Mouse (Mus musculus): ENCODE results near the gene Gm45711. TPM values are rescaled to one million over a fixed set of nuclear protein-coding genes. Genes with fewer than 3 reads are reported as not detected.

The Gm45711 gene
- polyA plus RNA-seq, 1 experiment from 2014 or later = not detected

- H3K36me3 ChIP-seq = peaks cover 10% of the 10 kb centered on the region
- no peaks in the 10 kb centered on the region for H3K27me3 ChIP-seq (ENCODE audit: insufficient read depth, poor library complexity, severe bottlenecking)
- H3K4me3 ChIP-seq = peak within 1 kb of the TSS; percentile 91
- H3K27ac ChIP-seq = peak within 1 kb of the TSS; percentile 90
- peaks cover 35% of the 10 kb centered on the region for H3K4me1 ChIP-seq (replicated peaks)
- WGBS = under 1% methylated on average over 28 of the region's 28 CpGs
- no peaks in the 10 kb centered on the region for H3K9me3 ChIP-seq
- DNase-seq (ENCODE audit: low spot score) = peak; percentile 86
Observed at GRCm38 (mm10) chr8:104248276-104248675, 61.6 kb downstream of the Gm45711 start, which contains the start of gene Tk2. Gene Tk2 (minus strand): TSS chr8:104248558.

GRCm38 (mm10) chr8:104247908-104248275 is 62.0 kb downstream of the Gm45711 start:
- Histone ChIP-seq H3K36me3 (peaks cover 13% of the 10 kb centered on the region), H3K4me1 (replicated peaks) (peaks cover 35% of the 10 kb centered on the region), H3K4me3 (peak overlapping the region; percentile 91), H3K9me3 (no peaks in the 10 kb centered on the region), H3K27me3 (ENCODE audit: insufficient read depth, poor library complexity, severe bottlenecking) (no peaks in the 10 kb centered on the region), H3K27ac (peak overlapping the region; percentile 90)
- 4% methylated on average over 11 of the region's 11 CpGs for WGBS
- no peak for DNase-seq (ENCODE audit: low spot score)

GRCm38 (mm10) chr8:104247054-104247907 is 62.6 kb downstream of the Gm45711 start:
- Histone ChIP-seq H3K27ac (peak overlapping the region; percentile 90; the same call in 1 of the 2 replicates), H3K4me3 (peak overlapping the region; percentile 91), H3K27me3 (ENCODE audit: insufficient read depth, poor library complexity, severe bottlenecking) (no peaks in the 10 kb centered on the region), H3K36me3 (peaks cover 20% of the 10 kb centered on the region), H3K4me1 (replicated peaks) (peaks cover 35% of the 10 kb centered on the region), H3K9me3 (no peaks in the 10 kb centered on the region)
- WGBS = 73% methylated on average over 22 of the region's 22 CpGs
- no peak for DNase-seq (ENCODE audit: low spot score)

- no peak for DNase-seq (ENCODE audit: low spot score)
- 90% methylated on average over 4 of the region's 4 CpGs for WGBS
- Histone ChIP-seq H3K36me3 (peaks cover 26% of the 10 kb centered on the region), H3K27me3 (ENCODE audit: insufficient read depth, poor library complexity, severe bottlenecking) (no peaks in the 10 kb centered on the region), H3K9me3 (no peaks in the 10 kb centered on the region), H3K4me3 (no peak overlapping the region), H3K27ac (no peak overlapping the region), H3K4me1 (replicated peaks) (peaks cover 28% of the 10 kb centered on the region)
Observed at GRCm38 (mm10) chr8:104246621-104247020, 63.3 kb downstream of the Gm45711 start.

GRCm38 (mm10) chr8:104242038-104242644 is 67.7 kb downstream of the Gm45711 start:
- H3K4me1 ChIP-seq (replicated peaks) = peaks cover 6% of the 10 kb centered on the region
- no peak for DNase-seq (ENCODE audit: low spot score)
- H3K9me3 ChIP-seq = no peaks in the 10 kb centered on the region
- peaks cover 71% of the 10 kb centered on the region for H3K36me3 ChIP-seq
- H3K4me3 ChIP-seq = no peak overlapping the region
- no peak overlapping the region for H3K27ac ChIP-seq
- WGBS = 89% methylated on average over 12 of the region's 12 CpGs
- H3K27me3 ChIP-seq (ENCODE audit: insufficient read depth, poor library complexity, severe bottlenecking) = no peaks in the 10 kb centered on the region

GRCm38 (mm10) chr8:104239418-104239861 is 70.4 kb downstream of the Gm45711 start:
- H3K9me3 ChIP-seq = no peaks in the 10 kb centered on the region
- no peak for DNase-seq (ENCODE audit: low spot score)
- 89% methylated on average over 10 of the region's 10 CpGs for WGBS
- no peaks in the 10 kb centered on the region for H3K4me1 ChIP-seq (replicated peaks)
- no peak overlapping the region for H3K4me3 ChIP-seq
- peaks cover 91% of the 10 kb centered on the region for H3K36me3 ChIP-seq
- no peak overlapping the region for H3K27ac ChIP-seq
- no peaks in the 10 kb centered on the region for H3K27me3 ChIP-seq (ENCODE audit: insufficient read depth, poor library complexity, severe bottlenecking)

GRCm38 (mm10) chr8:104234573-104234972 is 75.3 kb downstream of the Gm45711 start:
- H3K27me3 ChIP-seq (ENCODE audit: insufficient read depth, poor library complexity, severe bottlenecking) = no peaks in the 10 kb centered on the region
- H3K4me3 ChIP-seq = no peak overlapping the region
- H3K9me3 ChIP-seq = no peaks in the 10 kb centered on the region
- peak; percentile 17 for DNase-seq (ENCODE audit: low spot score)
- peaks cover 98% of the 10 kb centered on the region for H3K36me3 ChIP-seq
- 43% methylated on average over 6 of the region's 6 CpGs for WGBS
- no peak overlapping the region for H3K27ac ChIP-seq
- no peaks in the 10 kb centered on the region for H3K4me1 ChIP-seq (replicated peaks)

- H3K4me1 ChIP-seq (replicated peaks) = no peaks in the 10 kb centered on the region
- H3K27ac ChIP-seq = no peak overlapping the region
- H3K36me3 ChIP-seq = peaks cover 97% of the 10 kb centered on the region
- 94% methylated on average over 5 of the region's 5 CpGs for WGBS
- no peak overlapping the region for H3K4me3 ChIP-seq
- H3K9me3 ChIP-seq = no peaks in the 10 kb centered on the region
- H3K27me3 ChIP-seq (ENCODE audit: insufficient read depth, poor library complexity, severe bottlenecking) = no peaks in the 10 kb centered on the region
- no peak for DNase-seq (ENCODE audit: low spot score)
Observed at GRCm38 (mm10) chr8:104232919-104233318, 77.0 kb downstream of the Gm45711 start.

- peaks cover 97% of the 10 kb centered on the region for H3K36me3 ChIP-seq
- no peak overlapping the region for H3K4me3 ChIP-seq
- H3K27me3 ChIP-seq (ENCODE audit: insufficient read depth, poor library complexity, severe bottlenecking) = no peaks in the 10 kb centered on the region
- no peak overlapping the region for H3K27ac ChIP-seq
- H3K9me3 ChIP-seq = no peaks in the 10 kb centered on the region
- no peak for DNase-seq (ENCODE audit: low spot score)
- 92% methylated on average over 4 of the region's 4 CpGs for WGBS
- H3K4me1 ChIP-seq (replicated peaks) = no peaks in the 10 kb centered on the region
Observed at GRCm38 (mm10) chr8:104232039-104232438, 77.8 kb downstream of the Gm45711 start.

Other genes starting within 250 kb of the Gm45711 start
- 13.2 and 14.6 TPM in 2 replicates for gene Cdh5, start 208.5 kb downstream of the Gm45711 start, polyA plus RNA-seq (2016; fragmentation: Nextera tagmentation; extraction: Ambion mirVana)
- gene Bean1, start 139.6 kb downstream of the Gm45711 start, polyA plus RNA-seq (2016; fragmentation: Nextera tagmentation; extraction: Ambion mirVana) = 0.15 and 0.85 TPM in 2 replicates
- 28.3 and 31.7 TPM in 2 replicates for gene Tk2, start 61.5 kb downstream of the Gm45711 start, polyA plus RNA-seq (2016; fragmentation: Nextera tagmentation; extraction: Ambion mirVana)
- 35.8 and 36.7 TPM in 2 replicates for gene Cklf, start 59.2 kb downstream of the Gm45711 start, polyA plus RNA-seq (2016; fragmentation: Nextera tagmentation; extraction: Ambion mirVana)
- not detected in 2 replicates for gene Cmtm2a, start 16.9 kb downstream of the Gm45711 start, polyA plus RNA-seq (2016; fragmentation: Nextera tagmentation; extraction: Ambion mirVana)
- not detected in 2 replicates for gene Cmtm1, start 64 bp upstream of the Gm45711 start, polyA plus RNA-seq (2016; fragmentation: Nextera tagmentation; extraction: Ambion mirVana)
- gene Gm11020, start 11.5 kb upstream of the Gm45711 start, polyA plus RNA-seq (2016; fragmentation: Nextera tagmentation; extraction: Ambion mirVana) = not detected in 2 replicates
- not detected in 2 replicates for gene Cmtm2b, start 12.1 kb upstream of the Gm45711 start, polyA plus RNA-seq (2016; fragmentation: Nextera tagmentation; extraction: Ambion mirVana)
- gene Cmtm3, start 29.3 kb upstream of the Gm45711 start, polyA plus RNA-seq (2016; fragmentation: Nextera tagmentation; extraction: Ambion mirVana) = 76.5 and 83.1 TPM in 2 replicates
- gene Cmtm4, start 85.7 kb upstream of the Gm45711 start, polyA plus RNA-seq (2016; fragmentation: Nextera tagmentation; extraction: Ambion mirVana) = 1.9 TPM in 2 replicates
- 80.8 and 81.0 TPM in 2 replicates for gene Dync1li2, start 133.0 kb upstream of the Gm45711 start, polyA plus RNA-seq (2016; fragmentation: Nextera tagmentation; extraction: Ambion mirVana)
- gene Terb1, start 199.8 kb upstream of the Gm45711 start, polyA plus RNA-seq (2016; fragmentation: Nextera tagmentation; extraction: Ambion mirVana) = 0.12 and 0.29 TPM in 2 replicates
- gene Nae1, start 224.6 kb upstream of the Gm45711 start, polyA plus RNA-seq (2016; fragmentation: Nextera tagmentation; extraction: Ambion mirVana) = 121 and 126 TPM in 2 replicates
- 0.90 and 1.4 TPM in 2 replicates for gene Car7, start 224.6 kb upstream of the Gm45711 start, polyA plus RNA-seq (2016; fragmentation: Nextera tagmentation; extraction: Ambion mirVana)